Mouse (Mus musculus): Measurements from ENCODE around the gene Cdk2ap2.

- no peak for TF ChIP-seq CTCF (IDR thresholded peaks at IDR 0.05; ENCODE audit: extremely low read depth, insufficient read depth, insufficient read length, insufficient replicate concordance)
- TF ChIP-seq POLR2A (IDR thresholded peaks at IDR 0.05; ENCODE audit: low read depth, low read length), result no peak
These were observed 40.3 kb upstream of the Cdk2ap2 start for GRCm38 (mm10) chr19:4056727-4057126.
